Mouse (Mus musculus) forebrain, postnatal 0 days (tissue): Measurements from ENCODE around the gene Kxd1. TPM values are rescaled to one million over a fixed set of nuclear protein-coding genes. Genes with fewer than 3 reads are reported as not detected.
A peak's percentile ranks its signal among the peaks of the same experiment; 100 is the strongest.

Experiments
- ATAC-seq: fragments of 200-750 bp; cut with Nextera tagmentation; 2 replicates; pipeline ENCODE4 v1.8.0; 2017; ENCODE audit warnings: mild to moderate bottlenecking, moderate library complexity
- DNase-seq: peaks from one replicate; pipeline ENCODE4 v3.0.0-alpha.2; 2015
- H3K27ac ChIP-seq: fragments of 300-500 bp; sonication (generic); 2 replicates; pipeline ENCODE4 v1.5.1; 2014; ENCODE audit warnings: low read depth, mild to moderate bottlenecking, antibody characterized with exemption, low read length, moderate library complexity, mixed read lengths
- H3K27me3 ChIP-seq: fragments of 300-500 bp; sonication (generic); 2 replicates; pipeline ENCODE4 v1.6.1; 2014; ENCODE audit warnings: mild to moderate bottlenecking, low read length, mixed read lengths; ENCODE audit not compliant: insufficient read depth
- H3K36me3 ChIP-seq: fragments of 300-500 bp; sonication (generic); 2 replicates; pipeline ENCODE4 v1.6.1; 2014; ENCODE audit warnings: mild to moderate bottlenecking, moderate library complexity; ENCODE audit not compliant: insufficient read depth
- H3K4me1 ChIP-seq: fragments of 300-500 bp; sonication (generic); 2 replicates; pipeline ENCODE4 v1.6.1; 2014; ENCODE audit warnings: antibody characterized with exemption; ENCODE audit not compliant: insufficient read depth
- H3K4me2 ChIP-seq: fragments of 300-500 bp; sonication (generic); 2 replicates; pipeline ENCODE4 v1.6.1; 2014; ENCODE audit warnings: low read depth, mild to moderate bottlenecking, moderate library complexity
- H3K4me3 ChIP-seq: fragments of 300-500 bp; sonication (generic); 2 replicates; pipeline ENCODE4 v1.5.1; 2014; ENCODE audit warnings: low read depth, low read length, mixed read lengths
- H3K9ac ChIP-seq: fragments of 300-500 bp; sonication (generic); 2 replicates; pipeline ENCODE4 v1.6.1; 2014; ENCODE audit warnings: mild to moderate bottlenecking
- H3K9me3 ChIP-seq: fragments of 300-500 bp; sonication (generic); 2 replicates; pipeline ENCODE4 v1.6.1; 2016; ENCODE audit warnings: low read length
- CTCF ChIP-seq: sonication (generic); IDR thresholded peaks from 2 replicates; pipeline ENCODE4 v1.5.1; 2016; ENCODE audit warnings: antibody characterized with exemption, control low read depth, low read depth
- WGBS: fragments of 180-500 bp; shearing (Covaris S2); extraction: QIAGEN DNeasy Blood & Tissue Kit; methylation state at CpG from one replicate; pipeline ENCODE4 v1.1.7; 2014; 5-methylcytosine and 5-hydroxymethylcytosine counted together
- polyA plus RNA-seq: library from polyadenylated mRNA; unstranded; fragments of >200 nt; fragmentation: Nextera tagmentation; extraction: Ambion mirVana; gene quantifications from 2 replicates; pipeline ENCODE4 v1.2.1, GENCODE M21; 2015
- total RNA-seq: library from RNA; depleted of rRNA; stranded (reverse); fragments of >200 nt; gene quantifications from 2 replicates; pipeline ENCODE4 v1.2.3, GENCODE M21; 2014

The Kxd1 gene
- total and polyA plus RNA-seq, 2 experiments from 2014 or later, result 43.5 to 51.6 TPM

GRCm38 (mm10) chr8:70558983-70559382, 31.2 kb upstream of the Kxd1 start:
- H3K9ac ChIP-seq, result no peak overlapping the region
- WGBS, result 75% methylated on average over 3 of the region's 3 CpGs
- H3K4me2 ChIP-seq, result no peak overlapping the region
- TF ChIP-seq CTCF, result peak; percentile 17; the same call in 1 of the 2 replicates
- H3K4me3 ChIP-seq, result no peak overlapping the region
- H3K9me3 ChIP-seq, result no peaks in the 10 kb centered on the region
- DNase-seq (no peak), ATAC-seq (no peak)
- no peaks in the 10 kb centered on the region for H3K4me1 ChIP-seq
- no peaks in the 10 kb centered on the region for H3K27me3 ChIP-seq
- H3K27ac ChIP-seq, result no peak overlapping the region
- no peaks in the 10 kb centered on the region for H3K36me3 ChIP-seq

- Histone ChIP-seq H3K36me3 (no peaks in the 10 kb centered on the region), H3K4me3 (no peak overlapping the region), H3K27ac (no peak overlapping the region), H3K4me1 (no peaks in the 10 kb centered on the region), H3K9ac (no peak overlapping the region), H3K4me2 (no peak overlapping the region), H3K9me3 (no peaks in the 10 kb centered on the region), H3K27me3 (no peaks in the 10 kb centered on the region)
- DNase-seq (no peak), ATAC-seq (no peak)
- 61% methylated on average over 4 of the region's 4 CpGs for WGBS
- TF ChIP-seq CTCF, result no peak
Observed at GRCm38 (mm10) chr8:70558334-70558733, 30.6 kb upstream of the Kxd1 start.

DNA sequence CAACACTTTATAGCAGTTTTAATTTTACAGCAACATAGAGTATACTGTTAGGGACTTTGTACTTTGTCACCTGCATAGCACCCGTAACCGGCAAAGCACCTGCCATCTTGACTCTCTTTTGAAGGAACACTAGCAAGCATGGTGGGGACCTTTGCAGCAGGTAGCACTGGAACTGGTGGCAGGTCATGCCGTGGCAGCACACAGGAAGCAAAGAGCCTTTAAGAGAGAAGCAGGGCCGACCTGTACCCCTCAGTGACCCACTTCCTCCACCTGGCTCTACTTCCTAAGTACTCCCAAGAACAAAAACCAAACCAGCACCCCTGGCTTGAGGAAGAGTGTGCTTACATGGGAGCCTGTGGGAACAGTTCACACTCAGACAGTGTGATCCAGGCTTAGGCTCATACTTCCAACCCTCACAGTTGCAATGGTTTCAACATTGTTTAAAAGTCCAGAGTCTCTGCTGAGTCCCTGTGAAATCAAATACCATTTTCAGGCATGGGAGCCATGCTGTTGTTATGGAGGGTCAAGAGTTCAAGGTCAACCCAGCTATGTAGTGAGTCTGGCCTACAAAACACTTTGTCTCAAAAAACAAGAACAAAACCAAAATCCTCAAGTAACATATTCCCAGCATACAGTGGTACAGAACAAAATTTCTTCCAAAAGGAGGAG, 27.5 kb upstream of the Kxd1 start:
- H3K4me1 ChIP-seq, result no peaks in the 10 kb centered on the region
- DNase-seq, result no peak
- no peaks in the 10 kb centered on the region for H3K27me3 ChIP-seq
- H3K4me3 ChIP-seq, result no peak overlapping the region
- H3K9me3 ChIP-seq, result no peaks in the 10 kb centered on the region
- no peak for TF ChIP-seq CTCF
- 93% methylated on average over 4 of the region's 4 CpGs for WGBS
- no peak overlapping the region for H3K9ac ChIP-seq
- no peak for ATAC-seq
- H3K27ac ChIP-seq, result no peak overlapping the region
- H3K4me2 ChIP-seq, result no peak overlapping the region
- no peaks in the 10 kb centered on the region for H3K36me3 ChIP-seq

DNA sequence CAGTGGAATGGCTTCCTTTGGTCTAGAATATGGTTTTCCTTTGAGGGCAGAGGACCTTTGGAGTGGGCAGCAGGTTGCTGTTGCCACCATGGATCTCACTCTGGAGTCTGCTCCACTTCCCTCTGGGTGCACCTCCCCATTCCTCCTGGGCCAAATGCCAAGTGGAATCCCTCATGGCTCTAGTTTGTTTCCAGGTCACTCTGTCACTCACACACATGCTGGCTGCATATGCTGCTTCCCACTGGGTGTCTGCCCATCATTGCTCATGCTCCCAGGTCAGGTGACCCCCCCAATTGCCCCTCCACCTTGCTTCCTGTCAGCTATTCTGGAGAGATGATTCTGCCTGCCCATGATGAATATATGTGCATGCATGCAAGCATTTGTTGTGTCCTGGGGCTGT, 26.0 kb upstream of the Kxd1 start:
- no peak overlapping the region for H3K4me3 ChIP-seq
- peak; percentile 30 for DNase-seq
- peak; percentile 34 for ATAC-seq
- no peak overlapping the region for H3K4me2 ChIP-seq
- TF ChIP-seq CTCF, result no peak
- no peaks in the 10 kb centered on the region for H3K9me3 ChIP-seq
- no peaks in the 10 kb centered on the region for H3K4me1 ChIP-seq
- no peak overlapping the region for H3K27ac ChIP-seq
- H3K9ac ChIP-seq, result no peak overlapping the region
- H3K27me3 ChIP-seq, result no peaks in the 10 kb centered on the region
- H3K36me3 ChIP-seq, result no peaks in the 10 kb centered on the region

DNA sequence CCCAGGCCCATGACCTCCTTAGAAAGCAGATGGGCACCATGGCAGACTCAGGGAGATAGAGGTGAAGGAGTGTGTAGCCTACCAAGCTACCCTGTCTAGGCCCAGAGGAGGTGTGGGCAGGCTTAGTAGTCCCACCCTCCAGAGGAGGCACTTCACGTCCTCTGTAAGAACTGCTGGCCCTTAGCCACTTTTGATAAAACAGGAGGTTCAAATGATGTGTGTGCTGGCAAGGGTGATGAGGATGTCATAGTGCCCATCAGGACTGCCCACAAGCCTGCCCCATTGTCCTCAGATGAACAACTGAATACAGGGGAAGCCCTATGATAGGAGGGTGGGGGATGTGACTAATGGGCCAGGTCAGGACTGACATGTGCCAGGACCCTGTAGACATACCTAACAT, 25.1 kb upstream of the Kxd1 start:
- no peak overlapping the region for H3K4me3 ChIP-seq
- H3K9me3 ChIP-seq, result no peaks in the 10 kb centered on the region
- DNase-seq, result no peak
- H3K4me1 ChIP-seq, result no peaks in the 10 kb centered on the region
- H3K27me3 ChIP-seq, result no peaks in the 10 kb centered on the region
- no peaks in the 10 kb centered on the region for H3K36me3 ChIP-seq
- WGBS, result 30% methylated on average over 1 of the region's 1 CpGs
- H3K27ac ChIP-seq, result no peak overlapping the region
- TF ChIP-seq CTCF, result no peak
- H3K4me2 ChIP-seq, result no peak overlapping the region
- H3K9ac ChIP-seq, result no peak overlapping the region
- no peak for ATAC-seq

GRCm38 (mm10) chr8:70551558-70552161, 23.9 kb upstream of the Kxd1 start:
- Histone ChIP-seq H3K4me2 (no peak overlapping the region), H3K9ac (no peak overlapping the region), H3K27ac (no peak overlapping the region), H3K4me3 (no peak overlapping the region), H3K36me3 (no peaks in the 10 kb centered on the region), H3K27me3 (no peaks in the 10 kb centered on the region), H3K4me1 (no peaks in the 10 kb centered on the region), H3K9me3 (no peaks in the 10 kb centered on the region)
- ATAC-seq (no peak), DNase-seq (no peak)
- 74% methylated on average over 3 of the region's 3 CpGs for WGBS
- TF ChIP-seq CTCF, result no peak

- H3K36me3 ChIP-seq, result 0 out of 2 replicates have a peak, but pooled peaks cover 5% of the 10 kb centered on the region
- H3K9ac ChIP-seq, result no peak overlapping the region
- no peaks in the 10 kb centered on the region for H3K27me3 ChIP-seq
- WGBS, result 95% methylated on average over 10 of the region's 10 CpGs
- no peak for DNase-seq
- TF ChIP-seq CTCF, result no peak
- no peaks in the 10 kb centered on the region for H3K9me3 ChIP-seq
- H3K4me1 ChIP-seq, result no peaks in the 10 kb centered on the region
- ATAC-seq, result no peak
- H3K27ac ChIP-seq, result no peak overlapping the region
- H3K4me2 ChIP-seq, result no peak overlapping the region
- H3K4me3 ChIP-seq, result no peak overlapping the region
Observed at GRCm38 (mm10) chr8:70549412-70550184, 21.8 kb upstream of the Kxd1 start.
